Mouse (Mus musculus) layer of hippocampus, adult 2 months (tissue): ENCODE results near the gene Cfap77. TPM values are rescaled to one million over a fixed set of nuclear protein-coding genes. Genes with fewer than 3 reads are reported as not detected.
"Not testable (repeated sequence)": the region's sequence is repeated elsewhere in the genome, so short reads cannot be mapped to it uniquely, and the experiment has no call there.

ENCODE experiments used
- DNase-seq, 2 experiments: peaks; one replicate each; pipeline ENCODE4 v3.0.0; 2022; ENCODE audit warnings: low spot score in 2 of 2
- H3K27ac ChIP-seq: fragments of 200-600 bp; 2 replicates; pipeline ENCODE4 v1.8.1; 2022
- H3K4me3 ChIP-seq: fragments of 200-600 bp; 2 replicates; pipeline ENCODE4 v1.8.1; 2022; ENCODE audit warnings: mild to moderate bottlenecking
- CTCF ChIP-seq: fragments of 200-600 bp; conservative IDR thresholded peaks from 2 replicates; pipeline ENCODE4 v1.8.1; 2022; ENCODE audit warnings: antibody characterized with exemption, mild to moderate bottlenecking, moderate library complexity
- long read RNA-seq, 2 experiments: library from polyadenylated mRNA; stranded (forward); transcript quantifications; one replicate each; pipeline ENCODE4 v2.0.0; 2021; ENCODE audit warnings: borderline mapping rate in 2 of 2
- total RNA-seq, 2 experiments: library from RNA; stranded (reverse); gene quantifications; 2 replicates each; pipeline ENCODE4 v1.2.3; 2021

The Cfap77 gene
- total RNA-seq = under 1 TPM; 0.32 to 0.64 TPM
- long read RNA-seq, experiment 1, partial matches to known transcripts = 0 of 4 reads
- long read RNA-seq, experiment 1, other reads (novel, unspliced or antisense) = 4 of 4 reads
- long read RNA-seq, experiment 2, partial matches to known transcripts = 0 of 1 reads
- long read RNA-seq, experiment 2, other reads (novel, unspliced or antisense) = 1 of 1 reads

- no peak for TF ChIP-seq CTCF
- DNase-seq = peak in 1 of 2 experiments; percentile 31
- no peak within 1 kb of the TSS for H3K27ac ChIP-seq
- peak within 1 kb of the TSS; percentile 48 for H3K4me3 ChIP-seq
Measured at GRCm38 (mm10) chr2:29054991-29055390, at the start of gene Cfap77. TSS of gene Cfap77 (minus strand) at chr2:29055066.

GRCm38 (mm10) chr2:29102416-29103377, 47.8 kb upstream of the Cfap77 start:
- not testable (repeated sequence) for H3K27ac ChIP-seq

GRCm38 (mm10) chr2:29100822-29101534, 46.1 kb upstream of the Cfap77 start:
- Histone ChIP-seq H3K27ac (no peak overlapping the region), H3K4me3 (no peak overlapping the region; the same call in 1 of the 2 replicates)
- DNase-seq = no peak
- TF ChIP-seq CTCF = no peak

More at GRCm38 (mm10) chr2:29102416-29103377, 47.8 kb upstream of the Cfap77 start:
- not testable (repeated sequence) for H3K4me3 ChIP-seq, DNase-seq

- Histone ChIP-seq H3K27ac (no peak overlapping the region), H3K4me3 (no peak overlapping the region)
- TF ChIP-seq CTCF = no peak
- no peak for DNase-seq
Measured at GRCm38 (mm10) chr2:29099646-29100045, 44.8 kb upstream of the Cfap77 start.

- Histone ChIP-seq H3K27ac (no peak overlapping the region), H3K4me3 (no peak overlapping the region)
- no peak for DNase-seq
- no peak for TF ChIP-seq CTCF
Measured at GRCm38 (mm10) chr2:29098786-29099185, 43.9 kb upstream of the Cfap77 start.

- not testable (repeated sequence) for H3K4me3 ChIP-seq, DNase-seq, H3K27ac ChIP-seq
Measured at GRCm38 (mm10) chr2:29097955-29098354, 43.1 kb upstream of the Cfap77 start.

- Histone ChIP-seq H3K4me3 (no peak overlapping the region), H3K27ac (no peak overlapping the region)
- no peak for DNase-seq
- TF ChIP-seq CTCF = no peak
Measured at GRCm38 (mm10) chr2:29097465-29097864, 42.6 kb upstream of the Cfap77 start.

GRCm38 (mm10) chr2:29096751-29097150, 41.9 kb upstream of the Cfap77 start:
- DNase-seq = no peak
- Histone ChIP-seq H3K4me3 (no peak overlapping the region), H3K27ac (no peak overlapping the region)
- no peak for TF ChIP-seq CTCF

GRCm38 (mm10) chr2:29095674-29096073, 40.8 kb upstream of the Cfap77 start:
- no peak overlapping the region for H3K27ac ChIP-seq
- DNase-seq = no peak
- TF ChIP-seq CTCF = no peak
- H3K4me3 ChIP-seq = no peak overlapping the region

GRCm38 (mm10) chr2:29089276-29089675, 34.4 kb upstream of the Cfap77 start:
- H3K27ac ChIP-seq, H3K4me3 ChIP-seq, DNase-seq: not testable (repeated sequence)

GRCm38 (mm10) chr2:29086026-29086425, 31.2 kb upstream of the Cfap77 start:
- no peak for DNase-seq
- no peak overlapping the region for H3K27ac ChIP-seq
- no peak for TF ChIP-seq CTCF
- H3K4me3 ChIP-seq = no peak overlapping the region

GRCm38 (mm10) chr2:29081965-29082364, 27.1 kb upstream of the Cfap77 start:
- DNase-seq = peak in 1 of 2 experiments; percentile 17
- H3K4me3 ChIP-seq = no peak overlapping the region
- H3K27ac ChIP-seq = peak overlapping the region; percentile 46; the same call in 1 of the 2 replicates
- TF ChIP-seq CTCF = peak; percentile 40

- Histone ChIP-seq H3K27ac (no peak overlapping the region), H3K4me3 (no peak overlapping the region)
- no peak for DNase-seq
- no peak for TF ChIP-seq CTCF
Measured at GRCm38 (mm10) chr2:29076226-29076625, 21.4 kb upstream of the Cfap77 start.
